Mouse (Mus musculus) urinary bladder, adult 2 months (tissue): ENCODE results near the gene Tmem242. TPM values are rescaled to one million over a fixed set of nuclear protein-coding genes. Genes with fewer than 3 reads are reported as not detected.

ENCODE experiments used
- DNase-seq: peaks from one replicate; pipeline ENCODE4 v3.0.0; 2022; ENCODE audit warnings: low spot score
- polyA plus RNA-seq: library from polyadenylated mRNA; depleted of rRNA; stranded (reverse); fragments of >200 nt; gene quantifications from 2 replicates; pipeline ENCODE4 v1.2.3, GENCODE M21; 2012

Tmem242 gene
- polyA plus RNA-seq, 1 experiment: 34.2 TPM

DNA sequence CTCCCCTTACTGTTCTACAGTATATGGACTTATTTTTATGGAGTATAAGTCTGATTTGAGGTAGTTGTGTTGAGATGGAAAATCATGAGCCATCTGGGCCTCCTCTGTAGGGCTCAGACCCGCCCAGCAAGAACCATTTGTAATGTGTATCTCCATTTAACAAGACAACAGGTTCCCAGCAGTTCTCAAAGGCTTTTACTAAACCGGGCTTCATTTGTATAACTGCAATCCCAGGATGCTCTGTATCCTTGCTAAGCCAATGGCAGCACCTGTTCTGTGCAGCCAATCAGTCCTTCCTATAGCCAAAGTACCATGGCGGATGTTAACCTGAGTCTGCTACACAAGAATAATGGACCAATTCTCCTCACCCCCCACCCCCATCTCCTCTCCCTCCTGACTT, 23.5 kb downstream of the Tmem242 start:
- DNase-seq: no peak

DNA sequence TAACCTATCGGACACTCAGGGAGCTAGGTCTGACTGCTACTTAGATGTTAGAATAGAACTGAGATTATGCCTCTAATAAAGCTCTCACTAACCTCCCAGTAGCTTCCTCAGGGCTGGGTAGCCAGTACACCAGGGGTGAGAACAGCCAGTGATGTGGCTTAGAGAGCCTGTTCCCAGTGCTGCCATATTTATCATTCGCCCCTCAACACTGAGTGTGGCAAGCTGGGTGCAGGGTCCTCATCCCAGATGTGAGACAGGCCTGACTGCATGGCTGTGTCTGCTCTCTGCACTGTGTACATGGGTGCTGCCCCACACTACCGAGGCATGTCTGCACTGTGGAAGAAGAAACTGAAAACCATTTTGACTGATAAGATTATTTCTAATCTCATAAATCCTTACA, 26.0 kb downstream of the Tmem242 start:
- no peak for DNase-seq

DNA sequence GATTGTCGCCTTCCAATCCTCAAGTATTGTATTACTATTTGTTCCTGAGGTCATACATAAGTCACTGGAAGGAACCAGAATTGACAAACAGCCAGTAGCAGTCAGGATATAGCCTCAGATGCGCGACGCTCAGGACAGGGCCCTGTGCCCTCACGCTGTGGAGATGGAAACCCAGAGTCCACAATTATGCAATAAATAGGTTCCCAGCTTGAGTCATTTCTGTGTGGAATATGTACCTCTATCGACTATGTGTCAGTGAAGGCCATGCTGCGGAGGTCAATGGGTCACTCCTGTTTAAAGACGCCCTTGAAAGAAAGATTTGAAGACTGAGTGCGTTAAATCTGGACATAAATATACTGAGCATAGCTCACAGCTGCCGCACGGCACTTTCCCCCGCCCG, 26.7 kb downstream of the Tmem242 start:
- no peak for DNase-seq

DNA sequence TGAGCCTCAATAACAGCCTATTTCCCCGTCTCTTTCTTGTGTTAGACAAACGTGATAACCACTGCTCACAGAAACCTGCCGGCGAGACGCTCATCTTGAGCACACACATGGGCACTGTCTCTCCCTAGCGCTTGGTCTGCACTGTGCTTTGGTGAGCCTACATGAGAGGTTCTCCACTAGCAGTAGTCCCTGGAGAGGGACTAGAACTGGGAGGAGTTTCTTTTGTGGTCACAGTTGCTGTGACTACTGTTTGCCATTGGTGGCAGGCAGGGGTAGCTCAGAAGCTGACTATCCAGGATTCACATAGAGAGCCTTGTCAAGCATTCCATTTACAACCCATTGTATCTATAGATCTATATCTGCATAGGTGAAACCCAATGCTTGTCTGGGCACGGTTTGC, 27.3 kb downstream of the Tmem242 start:
- DNase-seq: no peak

DNA sequence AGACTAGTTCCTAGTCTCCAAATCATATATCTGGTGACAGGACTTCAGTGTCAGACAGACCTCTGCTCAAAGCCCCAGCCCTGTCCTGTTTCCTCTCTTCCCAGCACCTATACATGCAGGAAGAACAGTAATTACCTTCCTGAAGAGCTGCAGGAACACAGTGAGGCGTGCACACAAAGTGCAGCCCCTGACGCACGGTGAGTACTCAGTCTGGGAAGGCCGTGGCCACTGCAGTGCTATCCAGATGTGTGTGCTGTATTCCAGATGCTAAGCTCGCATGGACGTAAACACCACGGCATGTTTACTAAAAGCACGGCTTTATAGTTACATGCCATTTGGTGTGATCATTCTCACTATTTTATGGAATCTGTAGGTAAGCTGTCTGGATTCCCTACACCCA, 27.8 kb downstream of the Tmem242 start:
- no peak for DNase-seq

DNA sequence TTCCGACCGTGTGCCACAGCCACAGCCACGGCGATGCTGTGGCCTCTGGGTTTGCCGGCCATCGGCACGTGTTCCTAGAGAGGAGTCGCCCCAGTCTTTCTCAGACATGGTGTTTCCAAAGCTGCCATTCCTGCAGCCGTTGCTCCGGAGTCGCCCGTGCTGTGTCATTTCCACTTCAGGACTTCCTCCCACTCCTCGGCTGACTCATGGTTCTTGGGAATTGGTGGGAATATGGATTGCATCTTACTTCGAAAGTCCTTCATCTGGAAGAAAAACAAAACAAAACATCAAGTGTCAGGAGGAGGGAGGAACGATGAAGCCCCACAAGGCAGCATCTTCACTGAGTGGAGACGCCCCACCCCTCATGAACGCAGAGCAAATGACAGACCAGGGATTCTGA, 28.9 kb downstream of the Tmem242 start:
- DNase-seq: no peak

DNA sequence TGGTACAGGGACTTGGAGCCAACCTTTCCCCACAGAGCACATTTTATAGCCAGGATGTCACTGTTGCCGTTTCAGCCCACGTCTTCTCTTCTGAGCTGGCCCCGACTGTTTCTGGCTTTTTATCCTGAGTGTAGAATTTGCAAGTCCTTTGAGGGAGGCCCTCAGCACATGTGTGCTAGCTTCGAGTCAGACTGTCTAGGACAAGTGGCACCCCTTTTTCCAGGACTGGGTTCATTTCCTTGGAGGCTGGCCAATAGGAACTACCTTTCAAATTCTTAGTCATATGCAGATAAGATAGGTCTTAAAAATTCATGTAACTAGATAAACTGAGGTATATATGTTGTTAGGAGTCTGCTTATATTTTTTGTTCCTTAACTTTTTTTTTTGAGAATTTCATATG, 29.7 kb downstream of the Tmem242 start:
- DNase-seq: no peak

DNA sequence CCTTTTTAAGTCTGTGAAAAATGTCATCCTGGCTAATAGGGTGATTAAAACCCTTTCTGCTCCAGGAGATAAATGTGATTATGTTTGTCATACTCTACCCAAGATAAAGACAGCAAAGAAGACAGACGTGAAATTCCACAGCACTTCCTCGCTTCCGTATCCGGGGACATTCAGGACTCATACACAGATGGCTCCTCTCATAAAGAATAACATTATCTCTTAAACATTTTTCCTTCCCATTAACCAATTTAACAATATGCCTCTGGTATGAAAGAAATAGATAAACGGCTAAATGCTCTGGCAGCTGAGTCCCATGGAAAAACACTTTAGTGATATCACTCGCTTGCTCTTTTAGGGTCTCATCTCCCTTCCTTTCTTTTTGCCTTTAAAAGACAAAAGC, 33.0 kb downstream of the Tmem242 start:
- no peak for DNase-seq

DNA sequence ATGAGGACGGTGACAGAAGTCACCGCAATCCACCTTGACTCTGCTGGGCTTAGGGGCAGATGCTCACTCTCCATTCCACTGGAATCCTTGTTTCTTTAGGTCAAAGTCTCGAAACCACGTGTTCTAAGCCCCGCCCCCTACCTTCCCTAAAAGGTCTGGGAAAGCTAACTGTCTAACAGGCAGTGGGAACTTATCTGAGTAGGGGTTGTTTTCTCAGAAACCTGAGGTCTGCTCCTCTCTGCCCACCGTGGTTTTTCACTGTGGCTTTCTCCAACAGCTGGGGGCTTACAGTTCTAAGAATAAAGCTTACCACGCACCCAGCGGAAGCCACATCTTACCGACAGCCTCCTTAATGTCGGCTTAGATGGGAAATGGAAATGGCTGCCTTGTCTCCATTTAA, 33.5 kb downstream of the Tmem242 start:
- no peak for DNase-seq

DNA sequence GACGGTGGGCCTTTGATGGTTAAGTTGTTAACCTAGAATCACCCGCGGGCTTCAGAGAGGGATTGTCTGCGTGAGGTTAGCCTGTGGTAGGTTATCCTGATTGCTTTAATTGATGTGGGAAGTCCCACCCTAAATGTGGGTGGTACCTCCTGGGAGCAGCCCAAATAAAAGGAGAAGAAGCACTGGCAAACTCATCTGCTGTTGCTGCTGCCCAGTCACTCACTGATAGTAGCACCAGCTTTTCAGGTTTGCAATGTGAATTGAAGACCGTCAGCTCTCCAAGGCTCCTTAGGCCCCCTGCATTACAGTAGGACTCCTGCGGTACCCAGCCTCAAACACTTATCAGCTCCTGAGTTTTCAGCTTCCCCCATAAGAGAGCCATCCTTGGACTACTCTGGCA, 36.2 kb downstream of the Tmem242 start:
- DNase-seq: no peak

DNA sequence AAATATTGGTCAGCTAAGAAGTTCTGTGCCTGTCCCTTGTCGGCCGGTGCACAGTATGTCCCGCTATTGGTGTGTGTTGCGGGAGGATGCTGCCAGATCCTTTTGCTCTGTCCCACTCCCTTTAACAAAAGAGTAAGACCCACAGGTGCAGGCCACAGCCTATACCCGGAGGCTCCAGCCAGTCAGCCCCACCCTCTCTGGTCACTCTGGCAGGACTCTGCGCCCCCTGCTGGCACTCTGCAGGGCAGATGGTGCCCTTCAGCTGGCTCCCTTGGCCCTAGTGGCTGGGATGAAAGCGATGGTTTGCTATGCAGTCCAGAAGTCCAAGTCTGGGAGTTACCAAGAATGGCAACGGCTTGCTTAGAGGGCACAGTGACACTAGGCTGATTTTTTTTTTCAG, 37.4 kb downstream of the Tmem242 start:
- DNase-seq: peak; percentile 80

DNA sequence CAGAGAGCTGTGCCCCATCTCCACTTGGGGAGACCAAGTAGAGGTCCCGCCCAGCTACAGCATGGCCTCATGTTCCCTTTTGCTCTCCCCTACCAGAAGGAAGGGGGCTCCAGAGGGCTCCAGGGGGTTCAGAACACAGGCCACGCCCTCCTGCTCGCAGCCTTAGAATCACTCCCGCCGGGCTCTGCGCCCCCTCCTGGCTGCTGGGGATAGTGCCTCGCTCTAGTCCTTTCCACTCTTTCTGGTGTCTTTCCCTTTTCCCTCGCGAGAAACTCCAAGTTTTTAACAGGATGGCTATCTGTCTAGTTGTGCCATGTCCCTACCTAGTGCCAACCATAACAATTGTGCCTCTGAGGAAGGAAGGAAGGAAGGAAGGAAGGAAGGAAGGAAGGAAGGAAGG, 38.0 kb downstream of the Tmem242 start:
- DNase-seq: peak; percentile 58

DNA sequence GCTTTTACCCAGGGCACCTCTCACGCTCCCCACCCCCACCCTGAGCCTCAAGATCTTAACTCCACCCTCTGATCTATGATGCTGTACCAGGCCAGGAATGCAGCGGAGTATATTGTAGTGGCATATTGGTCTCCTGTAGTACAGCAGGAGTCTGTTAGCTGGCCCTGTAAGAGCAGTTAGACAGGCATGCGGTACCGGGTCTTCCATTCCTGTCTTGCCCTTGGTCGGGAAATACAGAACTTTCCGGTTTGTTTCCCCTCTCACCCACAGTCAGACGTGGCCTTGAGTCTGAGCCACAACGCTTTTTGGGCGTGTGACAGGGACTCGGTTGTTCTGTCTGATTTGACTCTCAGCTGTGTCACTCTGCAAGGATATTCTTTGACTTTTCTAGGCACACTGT, 38.8 kb downstream of the Tmem242 start:
- no peak for DNase-seq

DNA sequence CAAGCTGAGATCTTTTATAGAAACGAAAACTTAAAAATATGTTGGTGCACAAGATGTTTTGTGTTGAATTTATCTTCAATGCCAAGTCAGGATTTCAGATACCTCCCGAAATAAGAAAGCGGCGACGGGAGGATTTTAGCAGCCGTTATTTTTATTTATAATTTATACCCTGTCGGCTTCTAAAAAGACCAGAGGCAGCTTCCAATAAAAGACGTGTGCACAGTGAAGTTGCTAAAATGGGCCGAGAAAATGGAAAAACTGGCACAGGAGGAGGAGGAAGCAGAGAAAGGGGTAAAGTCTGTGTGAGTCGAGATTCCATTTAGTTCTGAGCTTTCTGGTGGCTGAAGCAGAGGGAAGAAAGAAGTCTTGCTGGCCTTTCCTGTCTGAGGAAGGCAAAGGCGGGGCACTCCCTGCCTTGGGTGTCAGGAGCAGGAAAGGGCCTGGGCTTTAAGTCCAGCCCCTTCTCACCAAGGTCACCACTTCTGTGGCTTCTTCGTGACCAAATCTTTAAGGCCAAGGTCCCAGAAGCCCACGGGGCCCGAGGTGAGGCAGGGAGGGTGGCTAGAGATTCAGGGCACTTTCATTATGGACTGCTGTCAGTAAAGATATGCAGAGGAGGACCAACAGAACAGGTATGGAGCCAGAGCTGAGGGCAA, 39.5 kb downstream of the Tmem242 start:
- no peak for DNase-seq

DNA sequence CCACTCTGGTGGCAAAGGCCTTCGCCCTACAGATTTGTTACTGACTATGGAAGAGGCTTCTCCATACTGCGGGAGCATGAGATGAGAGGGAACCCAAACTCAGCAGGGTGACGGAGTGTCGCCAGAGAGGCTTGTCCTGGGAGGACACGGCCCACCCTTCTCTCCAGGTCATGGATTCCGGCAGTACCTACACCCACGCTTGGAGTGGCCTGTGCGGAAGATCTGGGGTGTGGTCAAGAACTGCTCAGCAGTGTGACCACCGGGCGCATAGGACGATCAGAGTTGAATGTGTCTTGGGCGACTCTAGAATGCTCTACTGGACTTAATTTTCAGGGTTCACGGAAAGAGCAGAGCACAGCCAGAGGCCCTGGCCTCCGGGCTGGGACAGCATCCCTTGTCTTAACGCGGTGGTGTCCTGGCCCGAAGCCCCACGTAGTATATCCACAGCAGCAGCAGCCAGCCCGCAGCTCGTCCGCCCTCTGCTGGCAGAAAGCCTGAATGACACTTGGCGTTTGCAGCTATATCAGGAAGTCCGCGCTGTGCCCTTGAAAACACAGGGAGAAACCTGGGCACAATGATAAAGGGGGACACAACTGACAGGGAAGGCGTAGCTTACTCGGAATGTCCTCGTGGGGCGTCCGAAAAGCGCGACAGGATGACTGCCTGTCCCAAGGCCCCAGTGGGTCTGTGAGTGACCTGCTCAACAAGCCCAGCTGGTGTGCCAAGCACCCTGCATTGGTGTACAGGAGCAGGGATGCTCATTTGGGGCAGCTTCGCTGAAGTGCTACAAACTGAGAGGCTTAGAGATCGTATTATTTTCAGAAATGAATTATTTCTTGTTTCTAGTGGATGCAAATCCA, 42.7 kb downstream of the Tmem242 start:
- DNase-seq: peak; percentile 68

DNA sequence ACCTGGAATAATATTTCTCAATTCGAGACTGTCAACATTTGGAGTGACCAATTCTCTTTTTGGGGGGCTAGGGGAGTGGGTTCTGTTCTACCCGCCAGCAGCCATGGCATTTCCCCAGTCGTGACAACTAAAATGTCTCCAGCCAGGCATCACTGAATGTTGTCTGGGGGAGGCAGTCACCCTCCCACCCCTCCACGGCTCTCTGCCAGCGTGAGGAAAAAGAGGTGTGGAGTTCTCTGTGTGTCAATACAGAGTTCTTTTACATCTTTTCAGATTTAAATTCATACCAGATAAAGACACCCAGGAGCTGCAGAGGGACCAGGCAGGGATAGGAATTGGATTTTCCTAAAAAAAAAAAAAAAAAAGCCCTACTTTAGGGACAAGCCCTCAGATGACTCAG, 43.8 kb downstream of the Tmem242 start:
- no peak for DNase-seq

DNA sequence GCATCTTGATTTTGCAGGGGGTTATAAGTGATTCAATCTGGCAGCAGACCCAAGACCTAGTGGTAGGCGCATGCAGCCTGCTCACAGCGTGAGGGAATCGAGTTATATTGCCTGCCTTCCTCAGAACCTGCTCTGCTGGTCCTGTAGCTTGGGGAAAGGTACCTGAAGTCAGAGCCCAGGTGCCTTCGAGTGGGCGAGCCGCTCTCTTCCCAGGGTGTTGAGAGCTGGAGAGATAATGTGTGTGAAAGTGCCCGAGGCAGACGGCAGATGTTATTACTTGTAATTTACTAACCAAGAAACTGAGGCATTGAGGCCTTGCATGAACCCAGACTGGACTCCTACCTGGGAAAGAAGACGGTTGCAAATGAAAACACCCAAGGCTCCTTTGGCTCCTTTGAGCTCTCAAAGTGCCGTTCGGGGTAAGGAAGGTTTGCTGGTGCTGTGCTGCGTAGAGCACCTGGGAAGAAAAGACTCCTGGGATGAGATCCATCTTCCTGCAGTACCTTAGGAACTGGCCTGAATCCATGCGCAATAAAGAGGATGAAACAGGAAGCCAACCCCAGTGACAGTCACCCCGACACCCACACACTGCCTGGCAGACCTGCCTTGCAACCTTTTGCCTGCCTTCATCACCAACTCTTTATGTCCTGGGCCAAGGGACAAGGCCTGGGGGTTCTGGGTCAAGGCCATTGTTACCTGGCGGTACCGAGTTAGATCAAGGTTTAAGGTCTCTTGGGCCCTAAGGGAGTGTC, 44.4 kb downstream of the Tmem242 start:
- DNase-seq: no peak

DNA sequence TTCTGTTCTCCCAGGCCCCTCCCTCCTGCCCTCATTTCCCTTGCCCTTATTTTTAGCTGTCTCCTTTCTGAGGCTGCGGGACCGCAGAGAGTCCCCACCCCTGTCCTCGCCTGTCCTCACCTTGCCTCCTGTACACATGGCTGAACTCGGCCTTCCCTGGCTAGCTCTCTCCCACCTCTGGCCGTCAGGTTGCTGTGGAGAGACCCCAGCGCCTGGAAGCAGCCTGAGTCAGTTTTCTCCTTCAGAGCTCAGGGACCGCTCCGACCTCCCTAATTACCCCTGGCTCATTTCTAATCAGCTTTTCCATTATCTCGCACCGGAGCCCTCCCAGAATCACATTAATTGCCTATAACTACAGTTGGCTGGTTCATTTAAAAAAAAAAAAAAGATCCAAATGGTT, 49.4 kb downstream of the Tmem242 start:
- no peak for DNase-seq

DNA sequence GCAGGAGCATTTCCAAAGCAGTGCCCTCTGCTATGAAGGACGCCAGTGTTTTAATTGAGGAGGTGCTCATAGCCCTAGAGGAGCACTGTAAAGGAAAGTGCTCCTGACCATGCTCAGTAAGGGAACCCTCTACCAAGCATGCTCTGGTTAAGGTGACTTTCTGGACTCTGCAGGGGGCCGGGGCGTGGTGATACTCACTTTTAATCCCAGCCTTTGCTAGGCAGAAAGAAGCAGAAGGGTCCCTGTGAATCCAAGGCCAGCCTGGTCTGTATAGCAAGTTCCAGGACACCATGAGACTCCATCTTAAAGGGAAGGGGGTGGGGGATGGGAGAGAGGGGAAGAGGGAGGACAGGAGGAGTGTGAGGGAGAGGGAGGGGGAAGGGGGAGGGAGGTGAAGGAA, 51.7 kb downstream of the Tmem242 start:
- DNase-seq: no peak

DNA sequence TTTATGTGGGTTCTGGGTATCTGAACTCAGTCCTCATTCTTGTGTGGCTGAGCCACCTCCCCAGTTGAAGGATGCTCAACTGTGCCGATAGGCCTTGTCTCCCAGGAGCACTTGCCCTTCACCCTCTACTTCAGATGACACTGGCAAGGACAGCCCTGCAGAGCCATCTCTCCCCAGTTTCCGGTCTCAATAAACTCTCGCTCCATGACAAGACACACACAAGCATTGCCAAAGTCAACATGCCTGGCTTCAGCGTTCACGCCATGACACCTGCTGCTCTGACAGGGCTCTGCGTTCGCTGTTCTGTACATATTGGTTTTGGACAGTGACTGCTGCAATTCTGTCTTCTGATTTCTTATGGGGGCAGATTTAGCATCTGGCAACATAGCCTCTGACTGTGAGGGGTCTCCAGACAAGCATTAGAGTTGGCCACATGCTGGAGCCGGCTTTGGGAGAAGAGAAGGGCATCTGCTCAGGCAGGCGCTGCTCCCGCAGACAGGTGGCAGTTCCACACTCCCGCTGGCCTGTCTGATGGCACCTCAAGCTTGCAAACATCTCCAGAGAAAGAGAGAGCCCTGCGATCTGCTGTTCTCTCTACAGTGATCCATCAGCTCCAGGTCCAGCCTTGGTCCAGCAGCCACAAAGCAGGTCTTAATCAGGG, 53.0 kb downstream of the Tmem242 start:
- no peak for DNase-seq

DNA sequence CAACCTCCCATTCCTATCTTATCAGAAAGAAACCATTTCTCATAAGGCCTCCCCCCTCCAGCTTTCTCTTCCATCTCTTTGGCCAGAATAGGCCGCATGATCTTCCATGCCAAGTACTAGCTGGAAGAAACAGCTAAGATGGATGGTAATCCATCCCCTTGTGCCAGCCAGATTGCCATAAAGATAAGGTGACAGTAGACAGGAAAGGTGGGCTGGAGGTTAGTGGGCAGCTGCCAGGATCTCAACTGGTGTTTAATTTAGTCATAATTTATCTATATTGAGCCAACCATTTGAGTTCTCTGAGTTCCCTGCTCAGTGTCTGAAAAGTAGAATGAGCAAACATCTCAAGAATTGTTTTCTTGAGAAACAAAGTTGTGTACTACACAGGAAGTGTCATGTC, 54.4 kb downstream of the Tmem242 start:
- DNase-seq: no peak

DNA sequence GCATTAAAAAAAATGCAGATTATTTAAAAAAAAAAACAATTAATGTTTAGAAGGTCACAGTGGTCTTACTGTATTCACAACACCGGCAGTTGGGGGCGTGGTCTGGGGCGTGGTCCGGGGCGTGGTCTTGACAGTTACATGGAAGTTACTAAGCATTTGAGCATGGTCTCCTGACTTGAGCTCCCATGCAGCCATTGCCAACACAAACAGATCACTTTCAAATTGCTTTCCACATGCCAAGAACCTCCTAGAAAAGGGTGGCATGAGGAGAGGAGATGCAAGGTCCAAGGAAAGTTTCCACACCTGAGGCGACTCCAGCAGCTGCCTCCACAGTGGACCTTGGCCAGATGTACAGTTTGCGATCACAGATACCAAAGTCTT, 62.1 kb downstream of the Tmem242 start:
- no peak for DNase-seq
